Mouse (Mus musculus) thymus, postnatal 10 days (tissue): ENCODE measurements around the gene Cep135.
A peak's percentile ranks its signal among the peaks of the same experiment; 100 is the strongest.

ENCODE experiments used
- DNase-seq, 2 experiments: peaks; one replicate each; pipeline ENCODE4 v3.0.0; 2021; ENCODE audit warnings: low spot score in 2 of 2

Gene Cep135

GRCm38 (mm10) chr5:76645091-76645868, 56.8 kb downstream of the Cep135 start:
- DNase-seq = no peak

GRCm38 (mm10) chr5:76649897-76650296, 61.4 kb downstream of the Cep135 start:
- no peak for DNase-seq

- DNase-seq = no peak
Measured at GRCm38 (mm10) chr5:76651151-76651725, 62.7 kb downstream of the Cep135 start.

GRCm38 (mm10) chr5:76656212-76656611, 67.7 kb downstream of the Cep135 start, which contains the start of gene C530008M17Rik:
Gene C530008M17Rik (plus strand): TSS chr5:76656512.
- DNase-seq = no peak

GRCm38 (mm10) chr5:76657245-76658083, 69.0 kb downstream of the Cep135 start:
- DNase-seq = peak in 1 of 2 experiments; percentile 23

- DNase-seq = peak in 1 of 2 experiments; percentile 5
Measured at GRCm38 (mm10) chr5:76658084-76658934, 69.8 kb downstream of the Cep135 start.

GRCm38 (mm10) chr5:76659958-76660635, 71.6 kb downstream of the Cep135 start:
- no peak for DNase-seq

GRCm38 (mm10) chr5:76661310-76661709, 72.8 kb downstream of the Cep135 start:
- no peak for DNase-seq

GRCm38 (mm10) chr5:76664936-76665335, 76.4 kb downstream of the Cep135 start:
- no peak for DNase-seq

GRCm38 (mm10) chr5:76665421-76665820, 76.9 kb downstream of the Cep135 start:
- no peak for DNase-seq

GRCm38 (mm10) chr5:76666026-76666756, 77.7 kb downstream of the Cep135 start:
- no peak for DNase-seq

GRCm38 (mm10) chr5:76668118-76668517, 79.6 kb downstream of the Cep135 start:
- no peak for DNase-seq

- DNase-seq = no peak
Measured at GRCm38 (mm10) chr5:76668547-76668946, 80.0 kb downstream of the Cep135 start.

- DNase-seq = no peak
Measured at GRCm38 (mm10) chr5:76670183-76670582, 81.7 kb downstream of the Cep135 start.

GRCm38 (mm10) chr5:76674022-76674653, 85.6 kb downstream of the Cep135 start:
- DNase-seq = no peak

GRCm38 (mm10) chr5:76675369-76675768, 86.9 kb downstream of the Cep135 start:
- DNase-seq = no peak

- DNase-seq = no peak
Measured at GRCm38 (mm10) chr5:76680959-76681358, 92.5 kb downstream of the Cep135 start.

- no peak for DNase-seq
Measured at GRCm38 (mm10) chr5:76681895-76682656, 93.6 kb downstream of the Cep135 start.

- DNase-seq = no peak
Measured at GRCm38 (mm10) chr5:76683455-76683854, 95.0 kb downstream of the Cep135 start.
